Mouse (Mus musculus) retina, embryonic 14.5 days (tissue): ENCODE measurements around the gene Thbs1.
A peak's percentile ranks its signal among the peaks of the same experiment; 100 is the strongest.

ENCODE experiments used
- DNase-seq: peaks from one replicate; pipeline ENCODE4 v3.0.0-alpha.2; 2015; ENCODE audit warnings: low spot score

Gene Thbs1

DNA sequence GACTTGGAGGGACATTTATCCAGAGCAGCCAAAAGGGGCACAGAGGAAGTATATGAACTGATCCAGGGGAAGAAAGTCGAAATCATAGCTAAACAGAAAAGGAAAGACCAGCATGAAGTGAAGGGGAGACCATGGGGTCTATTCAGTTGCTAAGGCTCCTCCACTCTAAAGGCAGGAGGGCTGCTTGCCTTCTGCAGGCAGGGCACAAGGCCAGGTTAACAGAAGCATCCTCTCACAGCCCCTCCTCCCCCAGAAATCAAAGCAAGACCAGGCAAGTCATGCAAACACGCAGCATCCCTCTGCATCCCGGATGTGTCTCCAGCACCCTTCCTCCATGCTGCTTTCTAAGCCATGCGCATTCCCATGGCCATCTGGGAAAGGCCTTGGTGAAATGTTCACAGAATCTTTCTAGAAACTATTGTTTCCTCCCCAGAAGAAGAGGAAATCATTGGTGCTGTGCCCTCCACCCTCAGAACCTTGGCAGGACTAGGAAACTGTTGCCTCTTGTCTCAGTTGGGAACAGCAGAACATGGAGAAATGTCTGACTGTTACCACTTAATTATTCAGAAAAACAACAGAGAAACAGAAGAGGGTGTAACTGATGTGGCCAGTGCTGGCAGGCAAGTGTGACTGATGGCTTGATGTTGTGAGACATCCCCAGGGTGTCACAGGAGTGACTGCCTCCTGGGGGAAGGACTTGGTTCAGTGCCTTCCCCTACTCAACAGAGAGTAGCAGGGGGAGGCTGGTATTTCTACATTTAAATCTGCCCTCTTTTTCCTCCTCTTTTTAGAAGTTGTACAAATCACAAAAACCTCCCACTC, 36.9 kb downstream of the Thbs1 start:
- DNase-seq, result no peak

GRCm38 (mm10) chr2:118149855-118150563, 38.3 kb downstream of the Thbs1 start:
- peak; percentile 53 for DNase-seq

- no peak for DNase-seq
Observed at GRCm38 (mm10) chr2:118158095-118158494, 46.4 kb downstream of the Thbs1 start.

DNA sequence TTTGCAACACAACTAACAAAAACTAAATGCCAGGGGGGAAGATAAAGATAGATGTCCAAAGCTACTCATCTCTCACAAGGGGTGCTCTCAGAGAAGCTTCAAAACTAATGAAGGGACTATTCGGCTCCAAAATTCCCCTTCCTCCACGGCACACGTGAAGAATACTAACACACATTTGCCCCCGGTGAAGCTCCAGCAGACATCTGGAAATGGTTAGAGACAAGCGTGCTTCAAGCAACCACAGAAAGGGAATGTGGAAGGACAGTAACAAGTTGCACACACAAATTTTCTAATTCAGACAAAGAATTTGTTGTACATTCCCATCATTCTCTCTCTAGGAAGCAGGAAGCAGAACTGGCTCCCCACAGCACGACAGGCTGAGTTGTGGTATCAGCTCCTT, 47.5 kb downstream of the Thbs1 start:
- DNase-seq, result no peak

GRCm38 (mm10) chr2:118160547-118160946, 48.9 kb downstream of the Thbs1 start:
- DNase-seq, result peak; percentile 29

GRCm38 (mm10) chr2:118160991-118161390, 49.3 kb downstream of the Thbs1 start:
- no peak for DNase-seq

DNA sequence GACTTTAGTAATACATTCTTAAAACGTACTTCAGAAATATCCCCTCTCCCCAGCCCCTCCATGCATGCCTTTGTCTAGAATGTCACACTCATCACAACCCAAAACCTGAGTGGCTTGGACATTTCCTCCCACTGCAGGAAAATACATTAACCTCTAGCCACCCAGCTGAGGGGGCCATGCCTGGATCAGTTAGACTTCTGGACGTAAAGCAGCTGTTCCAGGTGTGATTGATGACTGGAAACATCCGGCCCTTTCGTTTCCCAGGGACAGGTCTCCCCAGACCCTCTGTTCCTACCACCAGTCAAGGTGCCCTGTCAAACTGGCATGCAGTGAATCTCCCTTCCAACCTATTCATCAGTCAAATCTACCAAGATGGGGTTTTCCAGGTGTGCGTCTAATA, 50.8 kb downstream of the Thbs1 start:
- DNase-seq, result no peak

- DNase-seq, result no peak
Observed at GRCm38 (mm10) chr2:118164137-118164536, 52.5 kb downstream of the Thbs1 start.

DNA sequence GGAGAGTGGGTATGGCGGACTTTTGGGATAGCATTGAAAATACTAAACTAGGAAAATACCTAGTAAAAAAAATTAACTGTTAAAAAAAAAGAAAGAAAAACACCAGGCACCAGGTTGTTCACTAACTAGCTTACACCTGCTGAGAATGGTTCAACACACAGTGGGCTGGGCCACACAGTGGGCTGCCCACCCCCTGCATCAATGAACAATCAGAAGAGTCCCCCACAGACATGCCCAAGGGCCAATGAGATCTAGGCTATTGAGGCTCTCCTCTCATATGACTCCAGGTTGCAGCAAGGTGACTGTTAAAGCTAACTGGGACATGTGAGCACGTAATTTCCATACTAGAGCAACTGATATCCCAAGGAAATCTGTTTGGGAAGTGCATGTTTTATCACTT, 54.0 kb downstream of the Thbs1 start:
- no peak for DNase-seq

DNA sequence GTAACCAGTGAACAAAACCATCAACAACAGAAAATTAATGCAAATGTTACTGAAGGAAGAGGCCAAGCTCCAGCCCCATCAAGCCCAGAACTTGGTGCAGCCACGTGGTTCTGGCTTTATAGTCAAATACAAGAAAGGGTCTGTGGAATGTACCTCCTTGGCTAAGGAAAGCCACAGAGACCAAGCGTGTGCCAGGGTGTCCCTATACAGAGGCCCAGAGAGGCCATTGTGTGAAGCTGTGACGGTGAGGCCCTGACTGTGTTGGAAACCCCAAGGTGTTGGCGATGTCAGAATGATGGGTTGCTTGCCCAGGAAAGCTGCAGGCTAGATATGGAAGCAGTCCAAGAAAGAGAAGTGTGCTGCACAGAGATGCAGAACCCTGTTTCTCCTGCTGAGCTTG, 56.1 kb downstream of the Thbs1 start:
- DNase-seq, result no peak

GRCm38 (mm10) chr2:118168225-118168624, 56.5 kb downstream of the Thbs1 start:
- DNase-seq, result no peak

DNA sequence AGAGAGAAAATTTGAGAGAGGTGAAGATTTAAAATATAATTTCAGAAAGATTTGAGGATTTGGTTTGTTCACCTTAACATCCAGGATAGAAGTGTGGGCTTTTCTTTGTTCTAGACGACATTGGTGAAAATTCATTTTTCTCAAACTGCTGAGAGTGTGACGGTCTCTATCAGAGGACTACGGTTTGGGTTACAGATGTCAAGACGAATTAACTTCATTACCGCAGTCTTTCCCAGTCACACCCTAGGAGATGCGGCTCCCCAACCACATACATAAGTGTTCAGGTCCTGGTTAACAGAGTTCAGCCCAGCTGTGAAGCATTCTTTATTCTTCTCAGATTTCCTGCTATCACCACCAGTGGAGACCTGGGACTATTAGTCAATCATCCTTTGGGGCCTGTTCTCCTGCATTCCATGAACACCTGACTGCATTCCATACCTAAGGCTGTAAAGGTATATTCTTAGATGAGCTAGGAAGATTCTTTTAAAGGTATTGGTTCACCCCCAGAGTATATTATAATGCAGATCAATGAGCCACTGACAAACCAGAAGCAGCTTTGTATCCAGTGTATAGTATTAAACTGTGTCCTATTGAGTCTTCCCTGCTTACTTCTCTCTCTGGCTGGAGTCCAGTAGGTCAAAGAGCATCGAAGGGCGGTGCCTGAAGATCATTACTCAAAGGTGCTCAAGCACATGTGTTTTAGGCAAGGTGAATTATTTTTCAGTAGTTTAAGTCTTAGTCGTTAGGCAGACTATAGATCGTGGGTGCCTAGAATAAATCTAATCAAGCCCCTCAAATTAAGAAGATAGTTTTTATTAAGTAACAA, 63.1 kb downstream of the Thbs1 start:
- peak; percentile 48 for DNase-seq
